Mouse (Mus musculus): ENCODE results near the gene Olfr1162. TPM values are rescaled to one million over a fixed set of nuclear protein-coding genes. Genes with fewer than 3 reads are reported as not detected.
"Not testable (repeated sequence)": the region's sequence is repeated elsewhere in the genome, so short reads cannot be mapped to it uniquely, and the experiment has no call there.

Gene Olfr1162
- polyA plus RNA-seq (2014; fragmentation: Nextera tagmentation; extraction: Ambion mirVana), result not detected in 2 replicates

GRCm38 (mm10) chr2:88051029-88051428 is at the start of gene Olfr1162:
TSS of gene Olfr1162 (minus strand) at chr2:88051129.
- Histone ChIP-seq H3K4me3 (ENCODE audit: low read depth, low read length) (no peak within 1 kb of the TSS), H3K27me3 (ENCODE audit: control insufficient read depth, insufficient read depth, low read length) (no peaks in the 10 kb centered on the region), H3K36me3 (ENCODE audit: control insufficient read depth, insufficient read depth, low read length) (no peaks in the 10 kb centered on the region), H3K9me3 (ENCODE audit: control insufficient read depth, low read length) (no peaks in the 10 kb centered on the region), H3K27ac (ENCODE audit: low read depth, low read length) (no peak within 1 kb of the TSS), H3K9ac (ENCODE audit: low read length) (no peak within 1 kb of the TSS), H3K4me1 (ENCODE audit: control insufficient read depth, insufficient read depth, low read length) (no peaks in the 10 kb centered on the region), H3K4me2 (no peak within 1 kb of the TSS)
- no peak for ATAC-seq (ENCODE audit: low FRiP score)
- no peak for DNase-seq (ENCODE audit: low spot score, missing footprints)
- WGBS, result 77% methylated on average over 1 of the region's 1 CpGs

- ATAC-seq (ENCODE audit: low FRiP score), result no peak
- no peak within 1 kb of the TSS for H3K4me2 ChIP-seq
Observed at GRCm38 (mm10) chr2:88093866-88094265, 42.9 kb upstream of the Olfr1162 start, which contains the start of gene Olfr1164. TSS of gene Olfr1164 (minus strand) at chr2:88093966.

DNA sequence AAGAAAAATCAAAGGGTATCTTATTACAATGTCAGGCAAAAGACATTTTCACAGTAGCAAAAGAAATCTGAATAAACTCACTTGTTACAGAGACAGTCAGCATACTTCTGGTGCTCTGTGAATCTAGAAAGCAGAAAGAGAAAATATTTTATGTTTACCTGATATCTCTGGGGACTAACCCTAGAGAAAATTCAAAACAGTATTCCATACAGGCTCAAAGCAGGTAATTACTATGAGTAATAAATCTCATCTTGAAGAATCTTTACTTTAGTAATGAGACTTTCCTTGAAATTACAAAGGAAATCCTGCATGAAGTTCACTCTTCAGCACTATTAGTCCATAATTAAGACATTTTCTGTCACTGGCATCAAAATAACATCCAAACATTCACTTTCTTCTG is 20.8 kb upstream of the Olfr1162 start, which contains the start of gene Olfr1163:
TSS of gene Olfr1163 (minus strand) at position 101 of the 400 bp plus-strand sequence.
- Histone ChIP-seq H3K4me3 (ENCODE audit: low read depth, low read length) (no peak within 1 kb of the TSS), H3K27ac (ENCODE audit: low read depth, low read length) (no peak within 1 kb of the TSS), H3K9me3 (ENCODE audit: control insufficient read depth, low read length) (no peaks in the 10 kb centered on the region), H3K36me3 (ENCODE audit: control insufficient read depth, insufficient read depth, low read length) (no peaks in the 10 kb centered on the region), H3K4me2 (no peak within 1 kb of the TSS), H3K4me1 (ENCODE audit: control insufficient read depth, insufficient read depth, low read length) (no peaks in the 10 kb centered on the region), H3K27me3 (ENCODE audit: control insufficient read depth, insufficient read depth, low read length) (no peaks in the 10 kb centered on the region), H3K9ac (ENCODE audit: low read length) (no peak within 1 kb of the TSS)
- no peak for ATAC-seq (ENCODE audit: low FRiP score)
- no peak for DNase-seq (ENCODE audit: low spot score, missing footprints)

More at GRCm38 (mm10) chr2:88093866-88094265, 42.9 kb upstream of the Olfr1162 start, which contains the start of gene Olfr1164:
- DNase-seq (ENCODE audit: low spot score, missing footprints), result no peak
- 82% methylated on average over 4 of the region's 4 CpGs for WGBS
- Histone ChIP-seq H3K4me1 (ENCODE audit: control insufficient read depth, insufficient read depth, low read length) (no peaks in the 10 kb centered on the region), H3K4me3 (ENCODE audit: low read depth, low read length) (no peak within 1 kb of the TSS), H3K27ac (ENCODE audit: low read depth, low read length) (no peak within 1 kb of the TSS), H3K36me3 (ENCODE audit: control insufficient read depth, insufficient read depth, low read length) (no peaks in the 10 kb centered on the region), H3K9me3 (ENCODE audit: control insufficient read depth, low read length) (no peaks in the 10 kb centered on the region), H3K27me3 (ENCODE audit: control insufficient read depth, insufficient read depth, low read length) (no peaks in the 10 kb centered on the region), H3K9ac (ENCODE audit: low read length) (no peak within 1 kb of the TSS)

DNA sequence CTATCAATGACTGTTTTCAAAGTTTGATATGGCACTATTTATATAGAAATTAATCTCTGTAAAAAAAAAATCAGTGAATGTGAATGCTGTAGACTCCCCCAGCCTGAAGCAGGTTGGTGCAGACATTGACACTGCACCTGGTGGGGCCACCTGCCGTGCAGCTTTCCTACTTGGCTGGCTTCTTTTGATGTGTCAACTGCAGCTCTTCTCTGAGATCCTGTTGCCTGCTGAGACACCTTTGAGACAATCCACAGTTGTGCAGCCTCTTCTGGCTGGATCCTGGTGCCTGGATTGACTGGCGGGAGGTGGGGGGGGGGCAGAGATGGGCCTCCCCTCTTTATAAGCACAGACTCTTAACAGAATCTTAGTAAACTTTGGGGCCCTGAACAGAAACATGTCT is 12.7 kb upstream of the Olfr1162 start:
- Histone ChIP-seq H3K4me1 (ENCODE audit: control insufficient read depth, insufficient read depth, low read length) (no peaks in the 10 kb centered on the region), H3K27me3 (ENCODE audit: control insufficient read depth, insufficient read depth, low read length) (no peaks in the 10 kb centered on the region), H3K4me3 (ENCODE audit: low read depth, low read length) (no peak overlapping the region), H3K36me3 (ENCODE audit: control insufficient read depth, insufficient read depth, low read length) (no peaks in the 10 kb centered on the region), H3K9ac (ENCODE audit: low read length) (no peak overlapping the region), H3K4me2 (no peak overlapping the region), H3K9me3 (ENCODE audit: control insufficient read depth, low read length) (no peaks in the 10 kb centered on the region), H3K27ac (ENCODE audit: low read depth, low read length) (no peak overlapping the region)
- DNase-seq (ENCODE audit: low spot score, missing footprints), result no peak
- WGBS, result 89% methylated on average over 2 of the region's 2 CpGs
- no peak for ATAC-seq (ENCODE audit: low FRiP score)

- Histone ChIP-seq H3K9me3 (ENCODE audit: control insufficient read depth, low read length) (no peaks in the 10 kb centered on the region), H3K36me3 (ENCODE audit: control insufficient read depth, insufficient read depth, low read length) (no peaks in the 10 kb centered on the region), H3K4me3 (ENCODE audit: low read depth, low read length) (no peak within 1 kb of the TSS), H3K27me3 (ENCODE audit: control insufficient read depth, insufficient read depth, low read length) (no peaks in the 10 kb centered on the region), H3K27ac (ENCODE audit: low read depth, low read length) (no peak within 1 kb of the TSS), H3K4me1 (ENCODE audit: control insufficient read depth, insufficient read depth, low read length) (no peaks in the 10 kb centered on the region), H3K9ac (ENCODE audit: low read length) (no peak within 1 kb of the TSS), H3K4me2 (no peak within 1 kb of the TSS)
- DNase-seq (ENCODE audit: low spot score, missing footprints) (no peak), ATAC-seq (ENCODE audit: low FRiP score) (no peak)
Observed at GRCm38 (mm10) chr2:88037599-88037998, 13.3 kb downstream of the Olfr1162 start, which contains the start of gene Olfr73. TSS of gene Olfr73 (minus strand) at chr2:88037699.

DNA sequence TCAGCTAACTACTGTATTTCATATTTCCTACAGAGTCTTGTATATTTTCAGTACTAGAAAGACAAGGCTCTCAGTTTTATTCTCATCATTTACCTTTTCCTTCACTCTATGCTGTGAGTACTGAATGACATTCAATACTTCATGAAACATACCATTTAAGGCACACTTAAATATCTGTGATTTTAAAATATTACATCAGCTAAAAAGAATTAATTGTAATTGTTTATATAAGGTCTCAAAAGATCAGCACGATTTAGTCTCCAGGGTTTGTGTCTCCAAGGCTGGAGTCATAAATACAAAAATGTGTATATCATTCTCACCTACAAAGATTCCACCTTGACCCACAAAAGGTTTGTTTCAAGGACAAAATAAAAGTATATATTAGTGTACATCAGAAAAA is 28.5 kb downstream of the Olfr1162 start, which contains the start of gene Olfr1161:
TSS of gene Olfr1161 (plus strand) at position 301 of the 400 bp plus-strand sequence.
- 80% methylated on average over 1 of the region's 1 CpGs for WGBS
- H3K4me3 ChIP-seq (ENCODE audit: low read depth, low read length); ATAC-seq (ENCODE audit: low FRiP score): not testable (repeated sequence)

GRCm38 (mm10) chr2:88007515-88008318 is 43.2 kb downstream of the Olfr1162 start, which contains the start of gene Olfr1160:
TSS of gene Olfr1160 (minus strand) at chr2:88008268.
- Histone ChIP-seq H3K27me3 (ENCODE audit: control insufficient read depth, insufficient read depth, low read length) (no peaks in the 10 kb centered on the region), H3K4me3 (ENCODE audit: low read depth, low read length) (no peak within 1 kb of the TSS), H3K4me2 (no peak within 1 kb of the TSS), H3K9ac (ENCODE audit: low read length) (no peak within 1 kb of the TSS), H3K36me3 (ENCODE audit: control insufficient read depth, insufficient read depth, low read length) (no peaks in the 10 kb centered on the region), H3K4me1 (ENCODE audit: control insufficient read depth, insufficient read depth, low read length) (no peaks in the 10 kb centered on the region), H3K9me3 (ENCODE audit: control insufficient read depth, low read length) (no peaks in the 10 kb centered on the region), H3K27ac (ENCODE audit: low read depth, low read length) (no peak within 1 kb of the TSS)
- ATAC-seq (ENCODE audit: low FRiP score) (no peak), DNase-seq (ENCODE audit: low spot score, missing footprints) (no peak)

More for the DNA sequence above, 28.5 kb downstream of the Olfr1162 start, which contains the start of gene Olfr1161:
- H3K27me3 ChIP-seq (ENCODE audit: control insufficient read depth, insufficient read depth, low read length); H3K27ac ChIP-seq (ENCODE audit: low read depth, low read length); DNase-seq (ENCODE audit: low spot score, missing footprints); H3K36me3 ChIP-seq (ENCODE audit: control insufficient read depth, insufficient read depth, low read length); H3K9me3 ChIP-seq (ENCODE audit: control insufficient read depth, low read length); H3K4me1 ChIP-seq (ENCODE audit: control insufficient read depth, insufficient read depth, low read length); H3K4me2 ChIP-seq; H3K9ac ChIP-seq (ENCODE audit: low read length): not testable (repeated sequence)

Other genes with a start within 250 kb of the Olfr1162 start
- gene Olfr1145, start 241.3 kb downstream of the Olfr1162 start, polyA plus RNA-seq (2014; fragmentation: Nextera tagmentation; extraction: Ambion mirVana), result not detected in 2 replicates
- not detected in 2 replicates for gene Olfr1148, start 220.6 kb downstream of the Olfr1162 start, polyA plus RNA-seq (2014; fragmentation: Nextera tagmentation; extraction: Ambion mirVana)
- not detected in 2 replicates for gene Olfr1150-ps1, start 207.1 kb downstream of the Olfr1162 start, polyA plus RNA-seq (2014; fragmentation: Nextera tagmentation; extraction: Ambion mirVana)
- not detected in 2 replicates for gene Olfr1151, start 195.3 kb downstream of the Olfr1162 start, polyA plus RNA-seq (2014; fragmentation: Nextera tagmentation; extraction: Ambion mirVana)
- 0.01 TPM in 1 of 2 replicates, not detected in the other for gene Olfr1152, start 184.6 kb downstream of the Olfr1162 start, polyA plus RNA-seq (2014; fragmentation: Nextera tagmentation; extraction: Ambion mirVana)
- not detected in 2 replicates for gene Olfr1153, start 156.2 kb downstream of the Olfr1162 start, polyA plus RNA-seq (2014; fragmentation: Nextera tagmentation; extraction: Ambion mirVana)
- gene Olfr1154, start 146.0 kb downstream of the Olfr1162 start, polyA plus RNA-seq (2014; fragmentation: Nextera tagmentation; extraction: Ambion mirVana), result not detected in 2 replicates
- not detected in 2 replicates for gene Olfr1155, start 106.0 kb downstream of the Olfr1162 start, polyA plus RNA-seq (2014; fragmentation: Nextera tagmentation; extraction: Ambion mirVana)
- not detected in 2 replicates for gene Olfr1156, start 98.0 kb downstream of the Olfr1162 start, polyA plus RNA-seq (2014; fragmentation: Nextera tagmentation; extraction: Ambion mirVana)
- gene Olfr1157, start 82.8 kb downstream of the Olfr1162 start, polyA plus RNA-seq (2014; fragmentation: Nextera tagmentation; extraction: Ambion mirVana), result not detected in 2 replicates
- not detected in 2 replicates for gene Olfr74, start 76.5 kb downstream of the Olfr1162 start, polyA plus RNA-seq (2014; fragmentation: Nextera tagmentation; extraction: Ambion mirVana)
- gene Olfr1158, start 61.0 kb downstream of the Olfr1162 start, polyA plus RNA-seq (2014; fragmentation: Nextera tagmentation; extraction: Ambion mirVana), result not detected in 2 replicates
- gene Olfr1160, start 42.9 kb downstream of the Olfr1162 start, polyA plus RNA-seq (2014; fragmentation: Nextera tagmentation; extraction: Ambion mirVana), result not detected in 2 replicates
- not detected in 2 replicates for gene Olfr1161, start 28.4 kb downstream of the Olfr1162 start, polyA plus RNA-seq (2014; fragmentation: Nextera tagmentation; extraction: Ambion mirVana)
- gene Olfr73, start 13.4 kb downstream of the Olfr1162 start, polyA plus RNA-seq (2014; fragmentation: Nextera tagmentation; extraction: Ambion mirVana), result not detected in 2 replicates
- gene Olfr1163, start 20.7 kb upstream of the Olfr1162 start, polyA plus RNA-seq (2014; fragmentation: Nextera tagmentation; extraction: Ambion mirVana), result not detected in 2 replicates
- gene Olfr1164, start 42.8 kb upstream of the Olfr1162 start, polyA plus RNA-seq (2014; fragmentation: Nextera tagmentation; extraction: Ambion mirVana), result not detected in 2 replicates
- not detected in 2 replicates for gene Olfr1166, start 77.1 kb upstream of the Olfr1162 start, polyA plus RNA-seq (2014; fragmentation: Nextera tagmentation; extraction: Ambion mirVana)
- gene Olfr1167, start 104.1 kb upstream of the Olfr1162 start, polyA plus RNA-seq (2014; fragmentation: Nextera tagmentation; extraction: Ambion mirVana), result not detected in 2 replicates
- gene Olfr1168, start 130.8 kb upstream of the Olfr1162 start, polyA plus RNA-seq (2014; fragmentation: Nextera tagmentation; extraction: Ambion mirVana), result not detected in 2 replicates
- gene Olfr1170, start 177.2 kb upstream of the Olfr1162 start, polyA plus RNA-seq (2014; fragmentation: Nextera tagmentation; extraction: Ambion mirVana), result not detected in 2 replicates
- not detected in 2 replicates for gene Olfr1173, start 228.7 kb upstream of the Olfr1162 start, polyA plus RNA-seq (2014; fragmentation: Nextera tagmentation; extraction: Ambion mirVana)

Data from midbrain, embryonic 11.5 days (tissue).